Mouse (Mus musculus): ENCODE results near the gene Lrrtm4.

Gene Lrrtm4

DNA sequence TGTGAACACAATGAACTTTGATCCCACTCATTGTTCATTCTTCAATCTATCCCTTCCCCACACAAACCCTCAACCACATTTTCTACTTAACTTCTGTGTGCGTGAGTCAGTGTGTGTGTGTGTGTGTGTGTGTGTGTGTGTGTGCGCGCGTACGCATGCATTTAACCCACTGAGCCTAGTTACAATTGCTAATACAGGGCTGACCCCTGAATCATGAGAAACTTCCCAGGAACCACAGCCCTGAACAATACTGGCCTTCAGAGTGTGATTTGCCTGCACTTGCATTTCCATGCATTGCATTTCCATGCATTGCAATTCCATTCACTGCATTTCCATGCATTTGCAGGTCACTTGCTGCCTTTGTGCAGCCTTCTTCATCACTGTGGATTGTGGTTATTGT is 701.8 kb downstream of the Lrrtm4 start:
- DNase-seq (ENCODE audit: low read depth, low spot score), result no peak

DNA sequence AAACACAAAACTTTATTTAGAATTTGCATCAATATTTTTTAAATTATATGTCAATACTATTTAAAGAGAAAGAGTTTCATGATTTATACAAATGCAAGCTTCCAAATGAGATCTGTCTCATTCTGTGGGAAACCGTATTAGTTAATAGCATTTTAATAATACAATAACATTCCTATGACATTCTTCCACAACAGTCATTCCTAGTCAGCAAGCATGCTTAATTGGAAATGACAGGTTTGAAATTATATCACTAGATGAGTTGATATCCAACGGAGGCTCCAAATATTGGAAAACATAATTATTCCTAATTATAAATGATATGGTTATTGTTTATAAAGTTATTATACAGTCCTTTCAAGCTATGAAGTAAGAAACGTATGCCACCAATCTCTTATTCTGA is 714.7 kb downstream of the Lrrtm4 start:
- no peak for DNase-seq (ENCODE audit: low read depth, low spot score)

DNA sequence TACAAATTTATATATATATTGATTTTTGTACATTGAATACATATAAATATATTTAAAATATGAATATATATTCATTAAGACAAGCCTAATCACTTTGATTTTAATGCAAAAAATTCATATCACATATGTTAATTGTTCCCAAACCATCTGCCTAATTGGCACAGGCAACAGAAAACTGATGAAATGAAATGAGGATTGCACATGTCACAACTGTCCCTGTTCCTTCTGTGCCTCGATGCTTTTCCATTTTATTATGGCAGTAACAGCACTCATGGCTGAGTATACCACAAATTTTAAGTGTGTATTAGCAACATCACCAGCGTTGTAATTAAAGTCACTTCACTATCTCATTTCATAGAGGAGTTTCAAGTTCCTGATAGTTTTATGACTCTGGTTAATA is 732.1 kb downstream of the Lrrtm4 start:
- no peak for DNase-seq (ENCODE audit: low read depth, low spot score)

DNA sequence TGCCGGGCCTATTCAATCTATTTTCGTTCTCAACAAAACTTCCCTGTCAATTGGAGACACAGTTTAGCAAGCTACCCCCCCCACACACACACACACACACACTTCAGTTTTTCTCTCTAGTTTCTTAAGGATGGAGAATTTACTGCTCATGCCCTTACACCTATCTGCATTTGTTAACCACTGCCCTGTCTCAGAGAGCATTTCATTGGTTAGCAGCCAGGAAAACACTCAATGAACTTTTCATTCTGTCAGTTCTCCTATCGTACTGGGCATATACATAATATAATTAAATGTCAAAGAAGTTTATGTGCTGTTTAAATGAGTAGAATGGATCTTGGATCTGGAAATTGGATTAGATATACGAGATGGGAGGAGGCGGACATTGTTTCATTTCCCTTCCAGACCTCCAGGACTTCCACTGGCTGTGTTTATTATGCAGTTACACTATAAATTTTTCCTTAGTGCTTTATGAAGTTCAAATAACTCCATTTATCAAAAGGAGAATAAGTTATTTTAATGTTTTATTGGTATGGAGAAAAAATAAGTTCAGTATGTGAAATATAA is 742.0 kb downstream of the Lrrtm4 start:
- no peak for DNase-seq (ENCODE audit: low read depth, low spot score)

DNA sequence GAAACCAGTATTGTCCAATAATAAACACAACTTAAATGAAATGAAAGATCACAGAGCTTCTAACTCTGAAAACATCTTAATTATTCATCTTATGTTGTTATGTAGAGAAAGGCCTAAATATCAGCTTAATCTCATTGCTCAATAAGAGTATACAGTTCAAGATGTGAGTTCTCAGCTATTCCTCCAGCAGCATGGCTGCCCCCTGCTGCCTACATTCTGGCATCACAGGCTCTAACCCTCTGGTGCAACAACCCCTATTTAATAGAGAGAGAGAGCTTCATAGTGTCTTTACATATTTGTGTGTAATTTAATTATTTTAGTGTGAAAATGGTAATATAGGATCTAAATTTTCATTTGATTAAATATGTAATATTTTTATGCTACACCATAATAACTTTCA is 767.6 kb downstream of the Lrrtm4 start:
- no peak for DNase-seq (ENCODE audit: low read depth, low spot score)

DNA sequence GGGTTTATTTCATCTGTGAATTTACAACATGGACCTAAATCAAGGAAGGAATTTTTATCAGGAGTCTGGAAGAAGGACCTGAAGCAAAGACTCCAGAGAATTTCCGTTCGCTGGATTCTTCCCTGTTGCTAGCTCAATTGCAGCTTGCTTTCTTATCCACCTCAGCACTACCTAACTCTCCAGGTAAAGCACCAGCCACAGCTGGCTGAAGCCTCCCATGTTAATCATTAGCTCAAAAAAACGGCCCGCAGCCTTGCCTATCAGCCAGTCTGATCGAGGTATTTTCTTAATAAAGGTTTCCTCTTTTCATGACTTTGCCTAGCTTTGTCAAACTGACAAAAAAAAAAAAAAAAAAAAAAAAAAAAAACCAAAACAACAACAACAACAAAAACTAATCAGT is 805.1 kb downstream of the Lrrtm4 start:
- DNase-seq (ENCODE audit: low read depth, low spot score), result no peak

DNA sequence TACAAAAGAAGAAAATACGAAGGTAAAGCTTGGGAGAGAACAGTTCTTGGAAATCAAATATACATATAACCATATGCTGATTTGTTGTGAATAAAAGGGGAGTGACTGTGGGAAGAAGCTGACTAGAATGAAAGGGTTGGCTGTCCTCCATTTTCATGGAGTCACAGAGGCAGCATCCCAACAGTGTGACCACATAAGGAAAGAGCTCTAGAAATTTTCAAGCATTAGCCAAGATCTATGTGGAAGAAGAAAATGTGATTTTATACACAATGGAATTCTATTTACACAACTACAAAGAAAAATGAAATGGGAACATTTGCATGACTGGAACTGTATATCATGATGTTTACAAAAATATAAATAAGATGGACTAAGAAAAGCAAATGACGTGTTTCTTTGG is 821.1 kb downstream of the Lrrtm4 start:
- DNase-seq (ENCODE audit: low read depth, low spot score), result no peak

DNA sequence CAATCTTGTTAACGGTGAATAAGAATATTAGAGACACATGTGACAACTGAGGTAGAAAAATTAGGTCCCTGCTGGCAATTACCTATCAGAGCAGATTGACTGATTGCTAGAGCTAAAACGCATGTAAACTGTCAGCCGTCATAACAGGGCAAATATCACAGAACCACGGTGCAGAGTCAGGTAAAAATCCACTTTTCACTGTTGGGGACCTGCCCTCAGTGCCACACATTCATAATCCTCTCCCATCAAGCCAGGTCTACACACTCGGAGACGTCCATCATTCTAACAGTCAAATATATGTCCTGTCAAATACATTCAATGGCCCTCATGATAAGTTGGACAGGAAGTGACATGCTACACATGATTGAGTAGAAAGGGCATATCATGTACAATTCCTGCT is 826.6 kb downstream of the Lrrtm4 start:
- DNase-seq (ENCODE audit: low read depth, low spot score), result no peak

DNA sequence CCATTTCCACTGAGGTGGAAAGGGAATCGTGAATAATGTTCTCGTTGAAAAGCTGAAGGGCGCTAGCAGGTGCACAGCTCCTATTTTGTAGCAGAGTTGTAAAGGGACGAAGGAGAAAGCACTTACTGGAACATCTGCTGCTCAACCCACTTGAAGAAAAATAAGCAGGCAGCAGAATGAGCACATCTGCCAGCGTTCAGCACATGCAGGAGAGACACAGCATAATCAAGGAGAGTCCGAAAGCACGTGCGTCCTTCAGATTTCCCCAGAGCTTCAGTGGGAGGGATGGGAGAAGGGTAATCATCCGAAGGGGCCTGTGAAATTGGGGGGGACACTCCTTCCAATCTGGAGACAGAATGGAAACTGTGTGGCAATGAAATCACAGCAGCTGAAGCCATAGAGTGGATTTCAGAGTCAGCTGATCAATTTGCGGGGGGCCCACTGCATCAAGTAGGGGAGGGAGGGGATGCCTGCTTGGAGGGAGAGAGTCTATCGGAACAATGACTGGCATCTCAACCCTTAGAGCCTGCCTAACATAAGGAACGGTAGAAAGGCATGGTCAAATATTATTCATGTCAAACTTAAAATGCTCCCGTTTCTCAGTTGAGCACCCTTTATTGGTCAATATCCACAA is 838.4 kb downstream of the Lrrtm4 start:
- no peak for DNase-seq (ENCODE audit: low read depth, low spot score)

All from retina, postnatal 7 days (tissue).